Mouse (Mus musculus) lung, postnatal 0 days (tissue): Measurements from ENCODE around the gene Chd2. TPM values are rescaled to one million over a fixed set of nuclear protein-coding genes. Genes with fewer than 3 reads are reported as not detected.

Experiments used
- ATAC-seq: fragments of 200-750 bp; cut with Nextera tagmentation; 2 replicates; pipeline ENCODE4 v1.8.0; 2017; ENCODE audit warnings: moderate library complexity
- DNase-seq: peaks from one replicate; pipeline ENCODE4 v3.0.0-alpha.2; 2016; ENCODE audit warnings: low spot score
- H3K27ac ChIP-seq: fragments of 300-500 bp; sonication (generic); 2 replicates; pipeline ENCODE4 v1.5.1; 2014; ENCODE audit warnings: antibody characterized with exemption, mild to moderate bottlenecking, low read length, mixed read lengths
- H3K27me3 ChIP-seq: fragments of 300-500 bp; sonication (generic); replicated peaks from 2 replicates; pipeline ENCODE4 v1.6.1; 2014; ENCODE audit warnings: low read length, mixed read lengths; ENCODE audit not compliant: insufficient read depth
- H3K36me3 ChIP-seq: fragments of 300-500 bp; sonication (generic); 2 replicates; pipeline ENCODE4 v1.6.1; 2014; ENCODE audit warnings: low read length, mixed read lengths; ENCODE audit not compliant: insufficient read depth
- H3K4me1 ChIP-seq: fragments of 300-500 bp; sonication (generic); 2 replicates; pipeline ENCODE4 v1.6.1; 2014; ENCODE audit warnings: antibody characterized with exemption, low read depth, low read length, mixed read lengths; ENCODE audit not compliant: insufficient read depth
- H3K4me2 ChIP-seq: fragments of 300-500 bp; sonication (generic); replicated peaks from 2 replicates; pipeline ENCODE4 v1.6.1; 2014; ENCODE audit warnings: low read depth, mild to moderate bottlenecking, low read length, moderate library complexity, mixed read lengths
- H3K4me3 ChIP-seq: fragments of 300-500 bp; sonication (generic); 2 replicates; pipeline ENCODE4 v1.5.1; 2014; ENCODE audit warnings: low read depth, low read length
- H3K9ac ChIP-seq: fragments of 300-500 bp; sonication (generic); replicated peaks from 2 replicates; pipeline ENCODE4 v1.6.1; 2014; ENCODE audit warnings: low read depth, mild to moderate bottlenecking
- H3K9me3 ChIP-seq: fragments of 300-500 bp; sonication (generic); 2 replicates; pipeline ENCODE4 v1.6.1; 2016; ENCODE audit warnings: low read length, mixed read lengths
- CTCF ChIP-seq: IDR thresholded peaks from 2 replicates; pipeline ENCODE4 v1.5.1; 2016; ENCODE audit warnings: antibody characterized with exemption, mild to moderate bottlenecking
- EP300 ChIP-seq: IDR thresholded peaks from 2 replicates; pipeline ENCODE4 v1.6.1; 2016; ENCODE audit warnings: antibody characterized with exemption, mild to moderate bottlenecking, control low read depth
- WGBS: fragments of 180-500 bp; shearing (Covaris S2); extraction: QIAGEN DNeasy Blood & Tissue Kit; methylation state at CpG from one replicate; pipeline ENCODE4 v1.1.7; 2014; 5-methylcytosine and 5-hydroxymethylcytosine counted together
- polyA plus RNA-seq: library from polyadenylated mRNA; unstranded; fragments of >200 nt; fragmentation: Nextera tagmentation; extraction: Ambion mirVana; gene quantifications from 2 replicates; pipeline ENCODE4 v1.2.1, GENCODE M21; 2015

Gene Chd2
- polyA plus RNA-seq, 1 experiment from 2014 or later, result 38.0 TPM

GRCm38 (mm10) chr7:73585114-73586032 is 43.7 kb upstream of the Chd2 start:
- Histone ChIP-seq H3K9me3 (no peaks in the 10 kb centered on the region), H3K4me3 (no peak overlapping the region), H3K27ac (peak overlapping the region; percentile 92), H3K36me3 (no peaks in the 10 kb centered on the region), H3K4me1 (peaks cover 14% of the 10 kb centered on the region), H3K9ac (no peak overlapping the region), H3K4me2 (0 out of 2 replicates have a peak overlapping the region, but pooled peaks have one; percentile 22), H3K27me3 (no peaks in the 10 kb centered on the region)
- ATAC-seq (no peak), DNase-seq (peak; percentile 55)
- TF ChIP-seq EP300 (0 out of 2 replicates have a peak, but pooled peaks have one; percentile 25), CTCF (no peak; the same call in 1 of the 2 replicates)
- 60% methylated on average over 22 of the region's 22 CpGs for WGBS

GRCm38 (mm10) chr7:73584009-73584995 is 42.7 kb upstream of the Chd2 start:
- no peaks in the 10 kb centered on the region for H3K27me3 ChIP-seq
- TF ChIP-seq CTCF (no peak), EP300 (peak; percentile 47; the same call in 1 of the 2 replicates)
- ATAC-seq, result peak; percentile 57
- H3K9me3 ChIP-seq, result no peaks in the 10 kb centered on the region
- H3K36me3 ChIP-seq, result no peaks in the 10 kb centered on the region
- DNase-seq, result peak; percentile 87
- 7% methylated on average over 13 of the region's 13 CpGs for WGBS
- peak overlapping the region; percentile 37 for H3K4me2 ChIP-seq
- H3K27ac ChIP-seq, result peak overlapping the region; percentile 92
- no peak overlapping the region for H3K9ac ChIP-seq
- peaks cover 14% of the 10 kb centered on the region for H3K4me1 ChIP-seq
- H3K4me3 ChIP-seq, result no peak overlapping the region

- no peak overlapping the region for H3K4me3 ChIP-seq
- peaks cover 14% of the 10 kb centered on the region for H3K4me1 ChIP-seq
- 0 out of 2 replicates have a peak overlapping the region, but pooled peaks have one; percentile 92 for H3K27ac ChIP-seq
- WGBS, result 60% methylated on average over 7 of the region's 7 CpGs
- TF ChIP-seq EP300 (no peak), CTCF (no peak)
- ATAC-seq (peak; percentile 14; the same call in 1 of the 2 replicates), DNase-seq (no peak)
- H3K4me2 ChIP-seq, result no peak overlapping the region
- no peaks in the 10 kb centered on the region for H3K9me3 ChIP-seq
- H3K36me3 ChIP-seq, result no peaks in the 10 kb centered on the region
- H3K9ac ChIP-seq, result no peak overlapping the region
- H3K27me3 ChIP-seq, result no peaks in the 10 kb centered on the region
These were observed 41.8 kb upstream of the Chd2 start for GRCm38 (mm10) chr7:73583400-73583799.

- no peak overlapping the region for H3K27ac ChIP-seq
These were observed 40.3 kb upstream of the Chd2 start for GRCm38 (mm10) chr7:73581836-73582375.

GRCm38 (mm10) chr7:73579072-73579731 is 37.6 kb upstream of the Chd2 start:
- ATAC-seq (peak; percentile 78), DNase-seq (peak; percentile 95)
- Histone ChIP-seq H3K36me3 (no peaks in the 10 kb centered on the region), H3K4me3 (no peak overlapping the region), H3K27ac (peak overlapping the region; percentile 45; the same call in 1 of the 2 replicates), H3K9ac (no peak overlapping the region), H3K9me3 (no peaks in the 10 kb centered on the region), H3K4me2 (no peak overlapping the region), H3K4me1 (peaks cover 4% of the 10 kb centered on the region; the same call in 1 of the 2 replicates), H3K27me3 (no peaks in the 10 kb centered on the region)
- WGBS, result 20% methylated on average over 8 of the region's 8 CpGs
- TF ChIP-seq CTCF (no peak), EP300 (peak; percentile 81)

More at GRCm38 (mm10) chr7:73581836-73582375, 40.3 kb upstream of the Chd2 start:
- ATAC-seq (no peak), DNase-seq (no peak)
- no peak overlapping the region for H3K4me2 ChIP-seq
- H3K4me1 ChIP-seq, result peaks cover 14% of the 10 kb centered on the region
- WGBS, result 74% methylated on average over 6 of the region's 6 CpGs
- no peak overlapping the region for H3K9ac ChIP-seq
- no peaks in the 10 kb centered on the region for H3K9me3 ChIP-seq
- H3K36me3 ChIP-seq, result no peaks in the 10 kb centered on the region
- no peak for TF ChIP-seq EP300
- TF ChIP-seq CTCF, result no peak
- H3K27me3 ChIP-seq, result no peaks in the 10 kb centered on the region
- H3K4me3 ChIP-seq, result no peak overlapping the region
